Mouse (Mus musculus): ENCODE measurements around the gene Pde2a. TPM values are rescaled to one million over a fixed set of nuclear protein-coding genes. Genes with fewer than 3 reads are reported as not detected.

Gene Pde2a
- polyA plus RNA-seq, 2 experiments, result 10.5 to 12.7 TPM

GRCm38 (mm10) chr7:101464927-101465326 is 43.4 kb downstream of the Pde2a start:
- H3K9me3 ChIP-seq (ENCODE audit: control insufficient read depth, low read length), result no peaks in the 10 kb centered on the region
- DNase-seq (ENCODE audit: low spot score) (no peak), ATAC-seq (ENCODE audit: low FRiP score, low read depth) (no peak)

GRCm38 (mm10) chr7:101465392-101465791 is 43.9 kb downstream of the Pde2a start:
- H3K9ac ChIP-seq (ENCODE audit: low read depth, low read length, severe bottlenecking), result no peak overlapping the region
- no peaks in the 10 kb centered on the region for H3K9me3 ChIP-seq (ENCODE audit: control insufficient read depth, low read length)
- H3K27me3 ChIP-seq (ENCODE audit: control insufficient read depth, insufficient read depth, low read length), result no peaks in the 10 kb centered on the region
- H3K4me3 ChIP-seq (replicated peaks; ENCODE audit: low read length), result no peak overlapping the region
- DNase-seq (ENCODE audit: low spot score) (peak; percentile 20), ATAC-seq (ENCODE audit: low FRiP score, low read depth) (no peak; the same call in 1 of the 2 replicates)
- no peak for TF ChIP-seq POLR2A (IDR thresholded peaks at IDR 0.05; ENCODE audit: borderline replicate concordance, extremely low read depth, insufficient read depth, insufficient read length)
- H3K27ac ChIP-seq (replicated peaks; ENCODE audit: low read depth, low read length), result no peak overlapping the region
- H3K4me1 ChIP-seq (ENCODE audit: control insufficient read depth, insufficient read depth, low read length), result no peaks in the 10 kb centered on the region; the same call in 1 of the 2 replicates
- H3K36me3 ChIP-seq (ENCODE audit: control insufficient read depth, insufficient read depth, low read length), result no peaks in the 10 kb centered on the region
- H3K4me2 ChIP-seq (replicated peaks; ENCODE audit: low read depth, low read length, severe bottlenecking), result no peak overlapping the region
- WGBS, result 27% methylated on average over 14 of the region's 14 CpGs

More at GRCm38 (mm10) chr7:101464927-101465326, 43.4 kb downstream of the Pde2a start:
- Histone ChIP-seq H3K4me3 (replicated peaks; ENCODE audit: low read length) (no peak overlapping the region), H3K36me3 (ENCODE audit: control insufficient read depth, insufficient read depth, low read length) (no peaks in the 10 kb centered on the region), H3K27me3 (ENCODE audit: control insufficient read depth, insufficient read depth, low read length) (no peaks in the 10 kb centered on the region), H3K9ac (ENCODE audit: low read depth, low read length, severe bottlenecking) (no peak overlapping the region), H3K4me2 (replicated peaks; ENCODE audit: low read depth, low read length, severe bottlenecking) (no peak overlapping the region), H3K27ac (replicated peaks; ENCODE audit: low read depth, low read length) (no peak overlapping the region), H3K4me1 (ENCODE audit: control insufficient read depth, insufficient read depth, low read length) (no peaks in the 10 kb centered on the region; the same call in 1 of the 2 replicates)
- 57% methylated on average over 4 of the region's 4 CpGs for WGBS
- no peak for TF ChIP-seq POLR2A (IDR thresholded peaks at IDR 0.05; ENCODE audit: borderline replicate concordance, extremely low read depth, insufficient read depth, insufficient read length)

- H3K36me3 ChIP-seq (ENCODE audit: control insufficient read depth, insufficient read depth, low read length), result no peaks in the 10 kb centered on the region
- DNase-seq (ENCODE audit: low spot score), result no peak
- no peak overlapping the region for H3K4me2 ChIP-seq (replicated peaks; ENCODE audit: low read depth, low read length, severe bottlenecking)
- TF ChIP-seq POLR2A (IDR thresholded peaks at IDR 0.05; ENCODE audit: borderline replicate concordance, extremely low read depth, insufficient read depth, insufficient read length), result no peak
- no peak for ATAC-seq (ENCODE audit: low FRiP score, low read depth)
- no peak overlapping the region for H3K27ac ChIP-seq (replicated peaks; ENCODE audit: low read depth, low read length)
- no peaks in the 10 kb centered on the region for H3K27me3 ChIP-seq (ENCODE audit: control insufficient read depth, insufficient read depth, low read length)
- H3K4me3 ChIP-seq (replicated peaks; ENCODE audit: low read length), result no peak overlapping the region
- WGBS, result 89% methylated on average over 8 of the region's 8 CpGs
- no peaks in the 10 kb centered on the region for H3K9me3 ChIP-seq (ENCODE audit: control insufficient read depth, low read length)
- no peaks in the 10 kb centered on the region; the same call in 1 of the 2 replicates for H3K4me1 ChIP-seq (ENCODE audit: control insufficient read depth, insufficient read depth, low read length)
- no peak overlapping the region for H3K9ac ChIP-seq (ENCODE audit: low read depth, low read length, severe bottlenecking)
Measured at GRCm38 (mm10) chr7:101465850-101466580, 44.5 kb downstream of the Pde2a start.

GRCm38 (mm10) chr7:101466581-101467081 is 45.1 kb downstream of the Pde2a start:
- peaks cover 3% of the 10 kb centered on the region for H3K4me1 ChIP-seq (ENCODE audit: control insufficient read depth, insufficient read depth, low read length)
- H3K4me3 ChIP-seq (replicated peaks; ENCODE audit: low read length), result no peak overlapping the region
- peak; percentile 44 for DNase-seq (ENCODE audit: low spot score)
- no peaks in the 10 kb centered on the region for H3K27me3 ChIP-seq (ENCODE audit: control insufficient read depth, insufficient read depth, low read length)
- no peak overlapping the region for H3K4me2 ChIP-seq (replicated peaks; ENCODE audit: low read depth, low read length, severe bottlenecking)
- no peak for TF ChIP-seq POLR2A (IDR thresholded peaks at IDR 0.05; ENCODE audit: borderline replicate concordance, extremely low read depth, insufficient read depth, insufficient read length)
- H3K27ac ChIP-seq (replicated peaks; ENCODE audit: low read depth, low read length), result no peak overlapping the region
- 84% methylated on average over 6 of the region's 6 CpGs for WGBS
- no peak overlapping the region for H3K9ac ChIP-seq (ENCODE audit: low read depth, low read length, severe bottlenecking)
- no peaks in the 10 kb centered on the region for H3K9me3 ChIP-seq (ENCODE audit: control insufficient read depth, low read length)
- H3K36me3 ChIP-seq (ENCODE audit: control insufficient read depth, insufficient read depth, low read length), result no peaks in the 10 kb centered on the region
- ATAC-seq (ENCODE audit: low FRiP score, low read depth), result no peak

DNA sequence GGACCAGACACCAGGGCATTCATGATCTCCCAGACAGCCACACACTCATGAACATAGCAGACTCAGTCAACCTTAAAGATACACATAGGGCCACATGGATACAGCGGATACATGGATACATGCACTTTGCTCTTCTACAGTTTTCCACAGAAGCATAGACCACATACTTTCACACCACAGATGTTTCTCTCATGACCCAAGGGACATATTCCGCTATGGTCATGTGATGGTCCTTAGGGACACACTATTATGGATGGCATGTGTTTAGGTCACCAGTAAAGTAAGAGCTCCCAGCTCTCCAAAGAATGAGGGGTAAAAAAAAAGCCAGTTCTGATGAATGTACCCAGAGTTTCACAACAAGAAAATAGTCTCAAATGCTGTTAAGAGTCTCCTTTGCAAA is 49.9 kb downstream of the Pde2a start:
- Histone ChIP-seq H3K4me3 (replicated peaks; ENCODE audit: low read length) (no peak overlapping the region), H3K9ac (ENCODE audit: low read depth, low read length, severe bottlenecking) (no peak overlapping the region), H3K9me3 (ENCODE audit: control insufficient read depth, low read length) (no peaks in the 10 kb centered on the region), H3K4me2 (replicated peaks; ENCODE audit: low read depth, low read length, severe bottlenecking) (no peak overlapping the region), H3K27ac (replicated peaks; ENCODE audit: low read depth, low read length) (no peak overlapping the region), H3K36me3 (ENCODE audit: control insufficient read depth, insufficient read depth, low read length) (no peaks in the 10 kb centered on the region), H3K4me1 (ENCODE audit: control insufficient read depth, insufficient read depth, low read length) (peaks cover 9% of the 10 kb centered on the region), H3K27me3 (ENCODE audit: control insufficient read depth, insufficient read depth, low read length) (no peaks in the 10 kb centered on the region)
- no peak for TF ChIP-seq POLR2A (IDR thresholded peaks at IDR 0.05; ENCODE audit: borderline replicate concordance, extremely low read depth, insufficient read depth, insufficient read length)
- no peak for ATAC-seq (ENCODE audit: low FRiP score, low read depth)
- WGBS, result 82% methylated on average over 2 of the region's 2 CpGs
- DNase-seq (ENCODE audit: low spot score), result no peak
